In genomic region chr12:40535655-40536618, GRCm38 (mm10) we compare ENCODE assay signal across 9 mouse cellular contexts.
DNase-seq lines count a peak whose midpoint lies in the region; ATAC-seq lines count a peak whose summit lies in the region.
"Had no signal": no experiment of that assay in that cellular context is flagged by ENCODE, and none has a peak within 500 bp of the region (broad histone marks: within the 10 kb centered on the region; RNA-seq: fewer than 3 reads in every experiment).

No protein-coding gene starts in this region.

- H3K27ac ChIP-seq in kidney, embryonic 16.5 days (ENCODE audit: low read length) = no peak overlapping the region
- H3K27ac ChIP-seq in midbrain, embryonic 10.5 days (replicated peaks) = no peak overlapping the region
- H3K27ac ChIP-seq: liver, embryonic 15.5 days had no signal

- H3K4me3 ChIP-seq in kidney, embryonic 16.5 days (ENCODE audit: low read length) = no peak overlapping the region
- no peak overlapping the region for H3K4me3 ChIP-seq in midbrain, embryonic 10.5 days
- H3K4me3 ChIP-seq: liver, embryonic 15.5 days had no signal

- H3K9me3 ChIP-seq in kidney, embryonic 16.5 days (ENCODE audit: low read length) = no peaks in the 10 kb centered on the region
- no peaks in the 10 kb centered on the region for H3K9me3 ChIP-seq in midbrain, embryonic 10.5 days (replicated peaks)
- H3K9me3 ChIP-seq: liver, embryonic 15.5 days had no signal

- no peak overlapping the region for H3K9ac ChIP-seq in kidney, embryonic 16.5 days (replicated peaks; ENCODE audit: low read length)
- H3K9ac ChIP-seq: liver, embryonic 15.5 days had no signal

- H3K27me3 ChIP-seq in kidney, embryonic 16.5 days (ENCODE audit: insufficient read depth, low read length) = no peaks in the 10 kb centered on the region
- H3K27me3 ChIP-seq in midbrain, embryonic 10.5 days (ENCODE audit: low read depth, poor library complexity, severe bottlenecking) = no peaks in the 10 kb centered on the region
- H3K27me3 ChIP-seq: liver, embryonic 15.5 days had no signal

- no peak overlapping the region for H3K4me2 ChIP-seq in kidney, embryonic 16.5 days (replicated peaks; ENCODE audit: low read depth, low read length)
- H3K4me2 ChIP-seq: liver, embryonic 15.5 days had no signal

- WGBS in kidney, embryonic 16.5 days = 69% methylated on average over 9 of the region's 9 CpGs
- WGBS in midbrain, embryonic 10.5 days = 89% methylated on average over 9 of the region's 9 CpGs

- no peak for DNase-seq in kidney, adult 18-20 months
- peak; percentile 27 for DNase-seq in kidney, postnatal 14 days
- no peak for DNase-seq in cerebellum, adult 18-20 months
- DNase-seq in left cerebral cortex, postnatal 36 days (ENCODE audit: low spot score in 2 of 2) = no peak
- no peak for DNase-seq in midbrain, embryonic 10.5 days (ENCODE audit: low spot score)

- peaks cover 3% of the 10 kb centered on the region; the same call in 1 of the 2 replicates for H3K4me1 ChIP-seq in kidney, embryonic 16.5 days (ENCODE audit: insufficient read depth, low read length)
- H3K4me1 ChIP-seq in midbrain, embryonic 10.5 days = no peaks in the 10 kb centered on the region
- H3K4me1 ChIP-seq: liver, embryonic 15.5 days had no signal

- ATAC-seq in kidney, embryonic 16.5 days (ENCODE audit: low FRiP score, low TSS enrichment) = peak; percentile 27; the same call in 1 of the 2 replicates
- peak; percentile 97 for ATAC-seq in activated CD4-positive, CD25-positive, alpha-beta regulatory T cell, adult 4 months
- ATAC-seq in neutrophil, adult 5-6 weeks (ENCODE audit: extremely low read depth, insufficient number of reproducible peaks, low FRiP score, poor library complexity, severe bottlenecking) = peak; percentile 89

- no peaks in the 10 kb centered on the region for H3K36me3 ChIP-seq in kidney, embryonic 16.5 days (ENCODE audit: insufficient read depth, low read length)
- no peaks in the 10 kb centered on the region for H3K36me3 ChIP-seq in midbrain, embryonic 10.5 days
- H3K36me3 ChIP-seq: liver, embryonic 15.5 days had no signal

- intact Hi-C loops in left cerebral cortex, postnatal 36 days (cut with DNase I) = no loop called here

Comparison
In these comparisons a context has a peak if more than half of its experiments do, and no peak if none do; other contexts are left out.
1. ATAC-seq: peak in every context shown above with its lines; median percentile 97 in activated CD4-positive, CD25-positive, alpha-beta regulatory T cell, adult 4 months; 89 in neutrophil, adult 5-6 weeks; 27 in kidney, embryonic 16.5 days.